Mouse (Mus musculus) brain, embryonic 18.5 days (tissue): ENCODE measurements around the gene Dnah10.

ENCODE experiments used
- DNase-seq: peaks from one replicate; pipeline ENCODE4 v3.0.0-alpha.2; 2012; ENCODE audit warnings: low read depth, low spot score

Dnah10 gene

GRCm38 (mm10) chr5:124812466-124812865 lies 87.6 kb downstream of the Dnah10 start:
- DNase-seq, result no peak

DNA sequence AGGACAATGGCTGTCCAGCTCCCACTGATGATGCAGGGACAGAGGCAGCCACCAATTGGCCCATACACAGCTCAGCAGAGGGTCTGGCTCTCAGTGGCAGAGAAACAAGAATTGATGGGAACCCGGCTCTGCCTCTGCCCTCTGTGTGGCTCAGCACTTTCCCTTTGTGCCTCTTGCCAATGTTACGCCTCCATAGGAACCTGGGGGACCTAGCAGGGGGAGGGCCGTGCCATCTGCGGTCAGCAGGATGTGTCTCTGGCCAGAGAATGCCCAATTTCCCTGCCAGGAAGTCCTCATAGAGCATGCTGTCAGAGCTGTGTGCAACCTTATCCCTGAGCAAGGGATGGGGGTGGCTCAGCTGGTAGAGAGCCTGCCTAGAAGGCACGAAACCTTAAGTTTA lies 89.9 kb downstream of the Dnah10 start:
- no peak for DNase-seq

- no peak for DNase-seq
Observed at GRCm38 (mm10) chr5:124817050-124817449, 92.2 kb downstream of the Dnah10 start.

DNA sequence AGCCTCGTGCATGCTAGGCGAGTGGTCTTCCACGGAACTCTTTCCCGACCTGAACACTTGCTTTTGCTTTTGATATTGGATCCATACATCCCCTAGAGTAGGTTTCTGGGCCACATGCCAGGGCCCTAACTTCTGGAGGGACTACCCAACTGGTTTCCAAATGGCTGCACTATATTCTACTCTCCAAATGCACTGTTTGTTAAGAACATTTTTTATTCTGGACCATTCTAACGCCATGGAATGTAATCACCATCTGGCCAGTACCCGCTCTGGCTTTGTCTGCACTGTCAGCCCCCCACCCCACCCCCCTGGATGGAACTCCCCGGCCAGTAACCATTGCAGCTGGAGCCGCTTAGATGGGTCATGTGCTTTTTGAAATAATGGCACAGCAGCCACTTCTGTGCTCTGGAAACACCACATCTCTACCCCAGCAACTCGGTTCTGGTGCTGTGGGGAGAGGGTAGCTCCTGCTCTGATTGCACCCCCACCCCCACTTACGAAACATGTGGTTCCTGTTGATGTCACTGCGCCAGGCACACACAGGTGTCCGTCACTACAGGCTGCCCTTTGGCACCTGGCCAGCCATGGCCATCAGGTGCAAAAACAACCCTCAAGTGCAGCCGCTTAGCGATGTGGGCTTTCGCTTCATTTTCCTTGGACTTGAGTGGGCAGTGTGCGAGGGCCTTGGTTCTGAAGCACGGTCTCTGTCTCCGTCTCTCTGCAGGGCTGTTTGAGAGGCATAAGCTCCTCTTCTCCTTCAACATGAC lies 97.4 kb downstream of the Dnah10 start:
- no peak for DNase-seq

DNA sequence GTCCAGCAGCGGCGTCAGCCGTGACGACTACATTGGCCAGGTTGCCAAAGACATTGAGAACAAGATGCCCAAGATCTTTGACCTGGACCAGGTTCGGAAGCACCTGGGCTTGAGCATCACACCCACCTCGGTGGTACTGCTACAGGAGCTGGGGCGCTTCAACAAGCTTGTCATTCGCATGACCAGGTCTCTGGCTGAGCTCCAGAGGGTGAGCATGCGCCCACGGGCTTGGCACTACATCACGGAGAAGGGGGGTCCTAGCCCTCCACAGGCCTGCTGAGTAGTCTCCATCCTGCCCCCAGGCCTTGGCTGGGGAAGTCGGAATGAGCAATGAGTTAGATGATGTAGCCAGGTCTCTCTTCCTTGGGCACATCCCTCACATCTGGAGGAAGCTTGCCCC lies 105.4 kb downstream of the Dnah10 start:
- DNase-seq, result no peak

DNA sequence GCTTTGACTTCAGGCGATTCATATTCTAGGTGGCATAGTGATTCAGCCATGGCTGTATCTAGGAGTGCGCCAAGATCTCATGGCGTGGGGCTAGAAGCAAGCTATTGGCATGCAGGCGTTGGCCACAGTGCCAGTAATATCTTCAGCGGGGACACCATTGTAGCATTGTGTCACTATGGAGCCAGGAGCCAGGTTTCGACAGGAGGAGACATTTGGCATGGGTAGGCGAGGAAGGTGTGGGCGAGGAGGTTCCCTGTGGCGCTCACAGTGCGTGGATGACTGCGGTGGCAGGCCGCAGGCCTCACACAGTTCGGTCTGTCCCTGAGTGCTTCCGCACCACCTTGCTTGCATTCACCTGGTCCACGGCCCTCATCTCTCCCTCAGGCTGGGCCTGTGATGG lies 110.3 kb downstream of the Dnah10 start:
- no peak for DNase-seq

DNA sequence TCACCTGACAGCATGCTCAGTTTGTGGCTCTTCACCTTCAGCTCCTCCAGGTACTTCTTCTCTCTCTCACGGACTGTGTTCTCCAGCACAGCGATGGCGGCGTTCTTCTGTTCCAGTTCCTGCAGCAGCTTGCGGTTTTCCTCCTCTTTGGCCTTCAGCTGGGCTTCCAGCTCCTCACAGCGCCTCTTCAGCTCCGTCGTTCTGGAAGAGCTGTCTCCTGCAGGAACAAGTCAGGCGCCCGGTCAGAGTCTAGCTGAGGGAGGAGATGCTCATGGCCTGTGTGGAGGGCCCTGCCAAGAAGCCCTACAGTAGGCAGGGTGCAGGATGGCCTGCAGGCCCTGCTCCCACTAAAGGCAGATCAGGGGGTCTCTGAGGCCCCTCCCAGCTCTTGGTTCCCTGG lies 111.2 kb downstream of the Dnah10 start:
- no peak for DNase-seq

DNA sequence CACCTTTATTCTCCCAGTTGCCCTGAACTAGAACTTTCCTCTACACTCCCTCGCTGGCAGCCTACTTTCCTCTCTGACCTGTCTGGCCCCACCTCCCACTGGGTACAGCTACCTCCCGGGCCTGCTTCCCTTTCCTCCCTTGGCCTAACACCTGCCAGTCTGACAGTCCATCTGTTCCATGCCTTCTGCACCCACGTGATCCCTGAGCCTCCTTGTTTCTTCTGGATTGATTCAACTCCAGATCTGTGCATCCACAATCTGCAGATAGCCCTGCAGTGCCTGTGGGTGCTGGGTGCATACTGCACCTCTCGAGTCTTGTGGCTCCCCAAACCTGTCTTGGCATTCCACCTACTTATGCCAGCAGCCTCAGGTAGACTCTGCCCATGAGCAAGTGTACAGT lies 111.7 kb downstream of the Dnah10 start:
- DNase-seq, result no peak

- no peak for DNase-seq
Observed at GRCm38 (mm10) chr5:124840202-124840601, 115.3 kb downstream of the Dnah10 start.

- peak; percentile 26 for DNase-seq
Observed at GRCm38 (mm10) chr5:124840669-124841068, 115.8 kb downstream of the Dnah10 start.

- DNase-seq, result no peak
Observed at GRCm38 (mm10) chr5:124843386-124843785, 118.5 kb downstream of the Dnah10 start.

DNA sequence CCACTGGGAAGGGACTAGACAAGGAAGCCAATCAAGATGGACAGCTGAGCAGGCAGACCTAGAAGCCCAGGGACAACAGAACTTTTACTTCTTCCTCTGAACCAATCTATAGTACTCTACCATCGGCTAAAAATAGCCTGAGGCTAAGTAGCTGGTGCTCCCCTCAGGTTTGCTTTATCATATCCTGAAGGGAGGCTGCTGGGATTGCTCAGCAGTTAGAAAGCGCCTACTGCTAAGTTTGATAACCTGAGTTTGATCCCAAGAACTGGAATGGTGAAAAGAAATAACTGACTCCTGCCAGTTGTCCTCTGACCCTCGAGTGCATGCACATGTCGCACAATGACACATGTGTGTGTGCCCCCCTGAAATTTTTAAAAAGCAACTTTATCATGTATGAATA lies 120.0 kb downstream of the Dnah10 start:
- no peak for DNase-seq

DNA sequence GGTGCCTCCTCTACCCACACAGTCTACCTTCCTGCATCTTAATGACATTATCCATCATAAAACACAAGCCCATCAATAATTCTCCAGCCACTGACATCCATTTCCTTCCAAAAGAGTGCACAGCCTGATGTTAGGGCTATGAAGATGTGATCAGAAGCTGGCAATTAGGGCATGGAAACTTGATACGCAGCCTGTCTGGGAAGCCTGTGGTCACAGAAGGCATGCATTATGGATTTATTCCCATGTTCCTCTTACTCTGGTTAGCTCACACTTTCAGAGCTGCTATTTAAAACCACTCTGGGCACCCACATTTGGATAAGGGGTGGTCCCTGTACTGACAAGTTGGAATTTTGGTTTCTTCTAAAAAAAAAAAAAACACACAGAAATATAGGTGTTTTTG lies 122.1 kb downstream of the Dnah10 start:
- no peak for DNase-seq

- no peak for DNase-seq
Observed at GRCm38 (mm10) chr5:124848994-124849393, 124.1 kb downstream of the Dnah10 start.

- DNase-seq, result no peak
Observed at GRCm38 (mm10) chr5:124851572-124851971, 126.7 kb downstream of the Dnah10 start.

DNA sequence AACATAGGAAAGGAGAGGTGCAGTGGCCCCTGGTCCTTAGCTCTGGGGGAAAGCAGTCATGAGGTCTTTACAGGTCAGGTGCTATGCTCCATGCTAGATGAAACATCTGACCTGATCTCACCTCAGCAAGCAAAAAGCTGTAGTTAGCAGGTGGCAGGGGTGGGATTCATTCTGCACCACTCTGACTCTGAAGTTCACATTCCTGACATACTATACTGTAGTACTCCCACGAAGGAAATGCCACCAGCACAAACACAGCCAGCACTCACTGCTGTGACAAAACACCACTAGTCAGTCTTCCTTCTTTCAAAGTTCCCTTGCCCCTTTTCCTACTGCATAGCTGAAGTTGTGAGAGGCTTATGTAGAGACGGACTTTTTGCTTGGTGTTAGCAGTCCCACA lies 127.4 kb downstream of the Dnah10 start:
- no peak for DNase-seq

DNA sequence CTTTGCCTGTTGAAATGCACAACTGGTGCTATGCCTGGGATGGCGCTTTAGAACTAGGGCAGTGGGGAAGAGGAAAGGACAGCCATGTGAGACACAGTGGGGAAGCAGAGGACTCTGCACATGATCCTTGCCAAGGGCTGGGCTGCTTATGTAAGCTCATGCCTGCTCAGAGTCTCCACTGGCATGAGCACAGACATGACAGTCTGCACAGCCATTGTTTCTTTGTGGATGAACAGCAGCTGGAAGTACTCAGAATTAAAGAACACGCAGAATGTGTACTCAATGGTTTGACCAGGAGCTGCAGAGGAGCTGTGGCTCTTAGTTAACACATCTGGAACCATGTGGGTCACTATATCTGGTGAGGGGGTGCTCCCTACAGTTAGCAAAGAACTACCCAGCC lies 128.2 kb downstream of the Dnah10 start:
- no peak for DNase-seq

GRCm38 (mm10) chr5:124854202-124854601 lies 129.3 kb downstream of the Dnah10 start:
- DNase-seq, result no peak

DNA sequence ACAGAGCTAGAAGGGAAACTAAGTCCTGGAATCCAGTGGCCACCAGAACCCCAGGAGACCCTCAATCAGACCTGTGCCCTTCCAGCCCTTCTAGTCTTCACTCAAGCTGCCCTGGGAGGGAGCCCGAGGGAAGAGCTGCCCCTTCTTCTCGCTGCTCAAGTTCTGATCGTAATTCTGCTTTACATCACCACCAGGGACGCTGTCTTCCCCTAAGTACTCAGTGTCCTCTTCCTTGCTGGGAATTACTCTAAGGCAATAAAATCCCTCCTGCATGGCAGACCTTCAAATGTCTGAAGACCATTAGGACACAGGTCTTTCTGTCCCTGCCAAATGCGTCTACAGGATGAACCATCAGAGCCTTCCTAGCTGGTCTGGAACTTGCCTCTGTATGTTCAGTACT lies 135.1 kb downstream of the Dnah10 start:
- DNase-seq, result no peak

DNA sequence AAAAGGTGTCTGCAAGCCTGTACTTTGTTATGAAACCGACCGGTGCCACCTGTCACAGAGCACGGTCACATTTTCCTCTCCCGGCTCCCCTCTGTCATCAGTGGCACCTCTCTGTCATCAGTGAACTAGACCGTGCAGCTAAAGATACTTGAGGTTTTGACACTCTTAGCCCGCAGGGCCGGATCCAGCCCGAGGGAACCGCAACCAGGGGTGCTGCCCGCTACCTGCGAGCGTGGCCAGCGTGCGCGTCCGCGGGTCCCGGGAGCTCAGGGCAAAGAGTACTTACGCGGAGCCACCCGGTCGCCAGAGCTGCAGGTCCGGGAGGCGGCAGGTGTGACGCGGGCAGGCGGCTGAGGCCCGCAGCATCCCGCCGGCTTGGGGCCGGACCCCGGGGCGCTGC lies 136.6 kb downstream of the Dnah10 start:
- no peak for DNase-seq

- peak; percentile 98 for DNase-seq
Observed at GRCm38 (mm10) chr5:124862013-124862866, 137.4 kb downstream of the Dnah10 start, which contains the start of the genes Ccdc92 and Zfp664. Ccdc92 (minus strand) TSS chr5:124862424. Zfp664 (plus strand) TSS chr5:124862691.

- DNase-seq, result no peak
Observed at GRCm38 (mm10) chr5:124862871-124863741, 138.2 kb downstream of the Dnah10 start.
